Mouse (Mus musculus) spleen, embryonic (tissue): ENCODE measurements around the gene Med11.

Experiments
- CTCF ChIA-PET: fragments of 350-600 bp; sonication (Branson Sonifier 250); formaldehyde crosslinking; loops from one replicate; lab custom pipeline; 2022; lab: Charles Lee

The Med11 gene

GRCm38 (mm10) chr11:70499566-70500475 is 48.1 kb downstream of the Med11 start:
- CTCF ChIA-PET: interaction anchor here (0.6 kb wide), 1 partner anchor 236 kb away, joined by 5 read pairs; no protein-coding TSS in a partner anchor

- CTCF ChIA-PET: interaction anchor here (0.6 kb wide), 1 partner anchor 235 kb away, joined by 5 read pairs; no protein-coding TSS in a partner anchor
Observed at GRCm38 (mm10) chr11:70500476-70500812, 48.7 kb downstream of the Med11 start.

- CTCF ChIA-PET: no interaction called here
Observed at GRCm38 (mm10) chr11:70502018-70502417, 50.3 kb downstream of the Med11 start.
